9 mouse cellular contexts compared by ENCODE assay signal in genomic region chr12:77529414-77529813, GRCm38 (mm10).
"Had no signal": no experiment of that assay in that cellular context is flagged by ENCODE, and none has a peak within 500 bp of the region (broad histone marks: within the 10 kb centered on the region; RNA-seq: fewer than 3 reads in every experiment).

No protein-coding gene starts in this region.

- H3K4me3 ChIP-seq: limb, embryonic 13.5 days; midbrain, embryonic 13.5 days had no signal

- H3K27me3 ChIP-seq: limb, embryonic 13.5 days; midbrain, embryonic 13.5 days had no signal

- H3K4me1 ChIP-seq: limb, embryonic 13.5 days had no signal

- H3K36me3 ChIP-seq: limb, embryonic 13.5 days; midbrain, embryonic 13.5 days had no signal

- H3K9ac ChIP-seq: limb, embryonic 13.5 days; liver, embryonic 14.5 days; midbrain, embryonic 13.5 days had no signal

- H3K9me3 ChIP-seq: limb, embryonic 13.5 days; midbrain, embryonic 13.5 days had no signal

- DNase-seq: kidney, postnatal 36 days; lung, adult 18-20 months; right cerebral cortex, postnatal 25 days; thymus, adult 2 months; thymus, postnatal 25 days had no signal

- H3K27ac ChIP-seq: limb, embryonic 13.5 days; liver, embryonic 14.5 days; midbrain, embryonic 13.5 days; stomach, postnatal 0 days had no signal

- H3K4me2 ChIP-seq: limb, embryonic 13.5 days; midbrain, embryonic 13.5 days had no signal
